Mouse (Mus musculus) CD4-positive helper T cell, adult 2 months (primary cell): ENCODE results near the gene Tcp1.
"Not testable (repeated sequence)": the region's sequence is repeated elsewhere in the genome, so short reads cannot be mapped to it uniquely, and the experiment has no call there.

Source experiments
- DNase-seq: peaks from one replicate; pipeline ENCODE4 v3.0.0-alpha.2; 2012; ENCODE audit warnings: low read depth, missing footprints, low spot score

Gene Tcp1

GRCm38 (mm10) chr17:12915881-12916583 is 531 bp downstream of the Tcp1 start, which contains the start of gene Mrpl18:
Gene Mrpl18 (minus strand): TSS chr17:12916345.
- DNase-seq: peak; percentile 99

- peak; percentile 82 for DNase-seq
These were observed 1.3 kb downstream of the Tcp1 start for GRCm38 (mm10) chr17:12916588-12917380.

GRCm38 (mm10) chr17:12921073-12921472 is 5.6 kb downstream of the Tcp1 start:
- no peak for DNase-seq

- DNase-seq: no peak
These were observed 9.5 kb downstream of the Tcp1 start for GRCm38 (mm10) chr17:12925001-12925400.

GRCm38 (mm10) chr17:12925703-12926180 is 10.2 kb downstream of the Tcp1 start:
- DNase-seq: no peak

GRCm38 (mm10) chr17:12931576-12931975 is 16.1 kb downstream of the Tcp1 start:
- DNase-seq: not testable (repeated sequence)

- no peak for DNase-seq
These were observed 20.2 kb downstream of the Tcp1 start for GRCm38 (mm10) chr17:12935719-12936118.

GRCm38 (mm10) chr17:12937412-12937970 is 22.0 kb downstream of the Tcp1 start:
- no peak for DNase-seq

- no peak for DNase-seq
These were observed 22.6 kb downstream of the Tcp1 start for GRCm38 (mm10) chr17:12938077-12938476.

GRCm38 (mm10) chr17:12939377-12940148 is 24.1 kb downstream of the Tcp1 start:
- DNase-seq: not testable (repeated sequence)

GRCm38 (mm10) chr17:12940151-12940805 is 24.8 kb downstream of the Tcp1 start, which contains the start of gene Acat3:
Gene Acat3 (minus strand): TSS chr17:12940600.
- DNase-seq: no peak

GRCm38 (mm10) chr17:12941543-12942260 is 26.2 kb downstream of the Tcp1 start:
- no peak for DNase-seq

- peak; percentile 43 for DNase-seq
These were observed 27.1 kb downstream of the Tcp1 start for GRCm38 (mm10) chr17:12942459-12943162.

- no peak for DNase-seq
These were observed 34.2 kb downstream of the Tcp1 start for GRCm38 (mm10) chr17:12949669-12950068.

GRCm38 (mm10) chr17:12956664-12957063 is 41.2 kb downstream of the Tcp1 start:
- DNase-seq: no peak

GRCm38 (mm10) chr17:12959377-12959776 is 43.9 kb downstream of the Tcp1 start:
- not testable (repeated sequence) for DNase-seq

GRCm38 (mm10) chr17:12960331-12960873 is 44.9 kb downstream of the Tcp1 start, which contains the start of gene Acat2:
Gene Acat2 (minus strand): TSS chr17:12960747.
- peak; percentile 96 for DNase-seq

- DNase-seq: no peak
These were observed 48.0 kb downstream of the Tcp1 start for GRCm38 (mm10) chr17:12963476-12963875.

- no peak for DNase-seq
These were observed 51.7 kb downstream of the Tcp1 start for GRCm38 (mm10) chr17:12967173-12967572.
